Mouse (Mus musculus): Measurements from ENCODE around the gene Arhgap27. TPM values are rescaled to one million over a fixed set of nuclear protein-coding genes. Genes with fewer than 3 reads are reported as not detected.

Gene Arhgap27
- polyA plus RNA-seq, 1 experiment: 8.5 TPM

DNA sequence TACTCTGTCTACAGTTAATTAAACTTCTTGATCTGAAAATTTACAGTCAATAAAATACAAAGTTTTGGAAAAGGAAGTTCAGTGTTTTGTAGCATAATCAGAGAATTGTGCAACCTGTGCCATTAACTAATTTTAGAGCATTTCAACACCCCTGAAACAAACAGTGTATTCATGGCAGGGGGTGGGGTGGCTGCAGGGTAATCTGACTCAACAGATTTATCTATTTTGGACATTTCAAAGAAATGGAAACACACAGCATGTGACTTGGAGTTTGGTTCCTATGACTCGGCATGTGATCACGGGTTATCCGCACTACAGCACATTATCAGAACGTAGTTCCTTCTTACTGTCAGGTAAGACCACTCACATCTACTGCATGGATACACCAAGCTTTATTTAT lies 36.5 kb upstream of the Arhgap27 start:
- H3K27ac ChIP-seq (ENCODE audit: insufficient read depth, low read length): no peak overlapping the region
- H3K36me3 ChIP-seq (ENCODE audit: control insufficient read depth, insufficient read depth, low read length, poor library complexity, severe bottlenecking): peaks cover 58% of the 10 kb centered on the region
- no peaks in the 10 kb centered on the region for H3K27me3 ChIP-seq (ENCODE audit: control insufficient read depth, insufficient read depth, low read length, poor library complexity, severe bottlenecking)
- no peak overlapping the region for H3K4me3 ChIP-seq (ENCODE audit: low read depth, low read length)
- no peak for TF ChIP-seq POLR2A (IDR thresholded peaks at IDR 0.05; ENCODE audit: insufficient read depth, low read length)
- TF ChIP-seq EP300 (IDR thresholded peaks at IDR 0.05; ENCODE audit: insufficient read depth, low read depth, low read length): no peak
- no peak for TF ChIP-seq CTCF (IDR thresholded peaks at IDR 0.05; ENCODE audit: low read depth, low read length)
- H3K4me1 ChIP-seq (ENCODE audit: control insufficient read depth, insufficient read depth, low read length): no peaks in the 10 kb centered on the region
- 0 out of 2 replicates have a peak, but pooled peaks cover 4% of the 10 kb centered on the region for H3K9me3 ChIP-seq (replicated peaks; ENCODE audit: control insufficient read depth, insufficient read depth, low read length, poor library complexity, severe bottlenecking)
- no peak overlapping the region for H3K9ac ChIP-seq (ENCODE audit: low read depth, poor library complexity, severe bottlenecking)

DNA sequence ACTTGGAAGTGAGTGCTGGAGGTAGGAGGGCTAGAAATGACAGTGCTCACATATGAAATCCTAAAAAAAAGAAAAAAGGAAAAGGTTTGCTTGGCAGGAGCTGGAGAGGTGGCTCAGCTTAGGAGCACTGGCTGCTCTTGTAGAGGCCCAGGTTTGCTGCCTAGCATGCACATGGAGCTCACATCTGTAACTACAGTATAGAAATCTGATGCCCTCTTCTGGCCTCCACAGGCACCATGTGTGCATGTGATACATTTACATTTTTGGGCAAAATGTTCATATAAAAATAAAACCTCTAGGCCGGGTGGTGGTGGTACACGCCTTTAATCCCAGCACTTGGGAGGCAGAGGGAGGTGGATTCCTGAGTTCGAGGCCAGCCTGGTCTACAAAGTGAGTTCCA lies 35.6 kb upstream of the Arhgap27 start:
- Histone ChIP-seq H3K27ac (ENCODE audit: insufficient read depth, low read length) (no peak overlapping the region), H3K27me3 (ENCODE audit: control insufficient read depth, insufficient read depth, low read length, poor library complexity, severe bottlenecking) (no peaks in the 10 kb centered on the region), H3K9me3 (replicated peaks; ENCODE audit: control insufficient read depth, insufficient read depth, low read length, poor library complexity, severe bottlenecking) (no peaks in the 10 kb centered on the region), H3K36me3 (ENCODE audit: control insufficient read depth, insufficient read depth, low read length, poor library complexity, severe bottlenecking) (peaks cover 63% of the 10 kb centered on the region), H3K9ac (ENCODE audit: low read depth, poor library complexity, severe bottlenecking) (no peak overlapping the region), H3K4me3 (ENCODE audit: low read depth, low read length) (no peak overlapping the region), H3K4me1 (ENCODE audit: control insufficient read depth, insufficient read depth, low read length) (no peaks in the 10 kb centered on the region)
- TF ChIP-seq POLR2A (IDR thresholded peaks at IDR 0.05; ENCODE audit: insufficient read depth, low read length): no peak
- TF ChIP-seq CTCF (IDR thresholded peaks at IDR 0.05; ENCODE audit: low read depth, low read length): no peak
- no peak for TF ChIP-seq EP300 (IDR thresholded peaks at IDR 0.05; ENCODE audit: insufficient read depth, low read depth, low read length)

DNA sequence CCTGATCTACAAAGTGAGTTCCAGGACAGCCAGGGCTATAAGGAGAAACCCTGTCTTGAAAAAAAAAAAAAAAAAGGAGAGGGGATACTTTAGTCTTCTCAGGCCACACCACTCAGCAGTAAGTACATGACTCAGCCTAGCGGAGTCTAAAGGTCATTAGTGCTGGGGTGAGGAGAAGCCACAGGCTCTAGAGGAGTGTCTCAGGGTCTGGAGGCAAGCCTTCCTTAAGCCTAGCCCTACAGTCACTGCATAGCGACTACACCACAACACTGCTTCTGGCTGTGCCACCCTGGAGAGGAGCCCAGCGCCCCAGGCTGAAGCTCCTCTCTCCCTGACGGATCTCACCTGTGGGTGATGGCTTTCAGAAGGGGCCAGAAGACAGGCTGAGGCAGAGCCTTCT lies 33.2 kb upstream of the Arhgap27 start:
- H3K36me3 ChIP-seq (ENCODE audit: control insufficient read depth, insufficient read depth, low read length, poor library complexity, severe bottlenecking): peaks cover 74% of the 10 kb centered on the region
- H3K4me1 ChIP-seq (ENCODE audit: control insufficient read depth, insufficient read depth, low read length): no peaks in the 10 kb centered on the region
- H3K27ac ChIP-seq (ENCODE audit: insufficient read depth, low read length): no peak overlapping the region
- no peak overlapping the region for H3K9ac ChIP-seq (ENCODE audit: low read depth, poor library complexity, severe bottlenecking)
- H3K27me3 ChIP-seq (ENCODE audit: control insufficient read depth, insufficient read depth, low read length, poor library complexity, severe bottlenecking): no peaks in the 10 kb centered on the region
- H3K4me3 ChIP-seq (ENCODE audit: low read depth, low read length): no peak overlapping the region
- H3K9me3 ChIP-seq (replicated peaks; ENCODE audit: control insufficient read depth, insufficient read depth, low read length, poor library complexity, severe bottlenecking): no peaks in the 10 kb centered on the region
- TF ChIP-seq EP300 (IDR thresholded peaks at IDR 0.05; ENCODE audit: insufficient read depth, low read depth, low read length): no peak
- TF ChIP-seq POLR2A (IDR thresholded peaks at IDR 0.05; ENCODE audit: insufficient read depth, low read length): no peak
- no peak for TF ChIP-seq CTCF (IDR thresholded peaks at IDR 0.05; ENCODE audit: low read depth, low read length)

DNA sequence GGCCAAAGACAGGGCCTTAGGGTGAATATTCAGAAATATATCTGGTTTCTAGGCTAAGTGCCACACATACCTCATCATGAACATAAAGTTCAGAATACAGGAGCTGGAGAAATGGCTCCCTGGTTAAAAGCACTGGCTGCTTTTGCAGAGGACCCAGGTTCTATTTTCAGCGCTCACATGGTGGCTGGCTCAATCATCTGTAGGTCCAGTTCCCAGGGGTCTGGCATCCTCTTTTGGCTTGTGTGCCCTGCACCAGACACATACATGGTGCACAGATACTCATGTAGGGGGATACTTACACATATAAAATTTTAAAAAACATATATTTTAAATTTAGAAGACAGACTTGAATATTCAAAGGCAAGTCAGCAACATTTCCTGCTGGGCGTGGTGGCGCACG lies 32.7 kb upstream of the Arhgap27 start:
- no peak overlapping the region for H3K4me3 ChIP-seq (ENCODE audit: low read depth, low read length)
- TF ChIP-seq POLR2A (IDR thresholded peaks at IDR 0.05; ENCODE audit: insufficient read depth, low read length) (no peak), EP300 (IDR thresholded peaks at IDR 0.05; ENCODE audit: insufficient read depth, low read depth, low read length) (no peak), CTCF (IDR thresholded peaks at IDR 0.05; ENCODE audit: low read depth, low read length) (no peak)
- H3K9ac ChIP-seq (ENCODE audit: low read depth, poor library complexity, severe bottlenecking): no peak overlapping the region
- peaks cover 74% of the 10 kb centered on the region for H3K36me3 ChIP-seq (ENCODE audit: control insufficient read depth, insufficient read depth, low read length, poor library complexity, severe bottlenecking)
- no peaks in the 10 kb centered on the region for H3K27me3 ChIP-seq (ENCODE audit: control insufficient read depth, insufficient read depth, low read length, poor library complexity, severe bottlenecking)
- no peaks in the 10 kb centered on the region for H3K9me3 ChIP-seq (replicated peaks; ENCODE audit: control insufficient read depth, insufficient read depth, low read length, poor library complexity, severe bottlenecking)
- H3K27ac ChIP-seq (ENCODE audit: insufficient read depth, low read length): no peak overlapping the region
- H3K4me1 ChIP-seq (ENCODE audit: control insufficient read depth, insufficient read depth, low read length): no peaks in the 10 kb centered on the region

DNA sequence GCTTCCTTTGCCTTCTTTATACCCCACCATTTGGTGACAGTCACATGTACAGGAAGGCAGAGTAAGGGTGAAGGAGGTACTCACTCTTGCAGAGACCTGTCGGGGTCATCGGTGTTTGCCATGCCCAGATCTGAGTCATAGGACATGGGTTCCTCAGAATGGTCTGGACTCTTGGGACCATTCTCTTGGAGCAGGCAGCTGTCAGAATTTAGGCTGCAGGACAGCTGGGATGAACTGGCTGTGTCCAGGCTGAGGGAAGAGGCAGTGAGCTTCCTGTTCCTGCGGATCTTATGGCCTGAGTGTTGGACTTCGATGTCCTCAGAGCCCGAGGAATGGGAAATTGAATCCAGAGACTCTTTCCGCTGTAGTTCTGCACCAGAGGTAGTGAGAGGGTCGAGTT lies 31.1 kb upstream of the Arhgap27 start:
- H3K36me3 ChIP-seq (ENCODE audit: control insufficient read depth, insufficient read depth, low read length, poor library complexity, severe bottlenecking): peaks cover 77% of the 10 kb centered on the region
- no peak overlapping the region for H3K27ac ChIP-seq (ENCODE audit: insufficient read depth, low read length)
- H3K9me3 ChIP-seq (replicated peaks; ENCODE audit: control insufficient read depth, insufficient read depth, low read length, poor library complexity, severe bottlenecking): no peaks in the 10 kb centered on the region
- no peak overlapping the region for H3K4me3 ChIP-seq (ENCODE audit: low read depth, low read length)
- TF ChIP-seq CTCF (IDR thresholded peaks at IDR 0.05; ENCODE audit: low read depth, low read length): no peak
- TF ChIP-seq POLR2A (IDR thresholded peaks at IDR 0.05; ENCODE audit: insufficient read depth, low read length): no peak
- H3K27me3 ChIP-seq (ENCODE audit: control insufficient read depth, insufficient read depth, low read length, poor library complexity, severe bottlenecking): no peaks in the 10 kb centered on the region
- H3K4me1 ChIP-seq (ENCODE audit: control insufficient read depth, insufficient read depth, low read length): no peaks in the 10 kb centered on the region
- H3K9ac ChIP-seq (ENCODE audit: low read depth, poor library complexity, severe bottlenecking): no peak overlapping the region

DNA sequence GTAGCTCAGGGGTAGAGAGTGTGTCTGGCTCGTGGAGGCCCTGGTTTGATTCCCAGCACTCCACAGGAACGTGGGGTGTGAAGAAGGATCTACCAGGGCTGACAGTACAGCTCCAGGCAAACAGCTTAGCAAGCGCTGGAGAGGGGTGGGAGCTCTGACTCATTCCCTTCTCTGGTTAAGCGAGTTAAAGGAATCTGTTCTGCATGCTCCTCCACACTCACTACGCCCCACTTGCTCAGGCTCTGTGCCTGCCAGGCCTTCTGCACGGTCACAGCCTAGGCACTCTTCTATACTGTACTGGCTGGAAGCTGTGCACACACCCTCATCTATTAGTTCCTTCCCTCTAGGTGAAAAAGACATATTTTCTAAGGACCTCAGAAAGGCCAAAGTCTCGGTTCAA lies 30.5 kb upstream of the Arhgap27 start:
- H3K27me3 ChIP-seq (ENCODE audit: control insufficient read depth, insufficient read depth, low read length, poor library complexity, severe bottlenecking): no peaks in the 10 kb centered on the region
- H3K9me3 ChIP-seq (replicated peaks; ENCODE audit: control insufficient read depth, insufficient read depth, low read length, poor library complexity, severe bottlenecking): no peaks in the 10 kb centered on the region
- TF ChIP-seq EP300 (IDR thresholded peaks at IDR 0.05; ENCODE audit: insufficient read depth, low read depth, low read length) (no peak), POLR2A (IDR thresholded peaks at IDR 0.05; ENCODE audit: insufficient read depth, low read length) (no peak), CTCF (IDR thresholded peaks at IDR 0.05; ENCODE audit: low read depth, low read length) (no peak)
- H3K4me3 ChIP-seq (ENCODE audit: low read depth, low read length): no peak overlapping the region
- no peak overlapping the region for H3K9ac ChIP-seq (ENCODE audit: low read depth, poor library complexity, severe bottlenecking)
- H3K4me1 ChIP-seq (ENCODE audit: control insufficient read depth, insufficient read depth, low read length): no peaks in the 10 kb centered on the region
- peaks cover 80% of the 10 kb centered on the region for H3K36me3 ChIP-seq (ENCODE audit: control insufficient read depth, insufficient read depth, low read length, poor library complexity, severe bottlenecking)
- no peak overlapping the region for H3K27ac ChIP-seq (ENCODE audit: insufficient read depth, low read length)
